Mouse (Mus musculus) cerebral cortex, adult 2 months (tissue): Measurements from ENCODE around the gene Pfkp.

Experiments
- WGBS: fragments of 180-500 bp; shearing (Covaris S2); methylation state at CpG from one replicate; pipeline ENCODE4 v1.1.7; 2018; 5-methylcytosine and 5-hydroxymethylcytosine counted together

Gene Pfkp

DNA sequence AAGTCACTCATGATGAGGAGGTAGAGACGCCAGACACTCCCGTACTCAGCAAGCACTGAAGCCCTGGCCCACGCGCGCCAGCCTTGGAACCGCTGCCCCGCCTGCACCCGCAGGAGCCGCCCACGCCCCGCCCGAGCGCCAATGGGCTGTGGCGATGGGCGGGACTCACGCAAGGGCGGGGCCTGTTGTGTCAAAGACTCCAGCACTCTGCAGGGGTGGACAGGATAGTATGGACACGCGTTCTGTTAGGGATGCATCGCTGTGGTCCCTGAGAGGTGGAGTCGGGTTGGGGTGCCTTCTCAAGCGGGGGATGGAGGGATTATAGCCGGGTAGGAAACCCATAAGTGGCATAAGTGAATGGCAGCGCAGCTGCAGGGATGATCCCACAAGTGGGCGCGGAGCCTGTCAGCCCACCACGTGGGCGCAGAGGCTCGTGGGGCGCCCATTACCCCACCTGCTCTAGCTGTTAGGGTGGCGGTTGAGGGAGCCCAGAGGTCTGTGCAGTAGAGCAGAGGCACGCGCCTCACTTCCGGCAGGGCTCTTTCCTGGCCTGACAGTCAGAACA, at the start of gene Pfkp:
Gene Pfkp (minus strand): TSS at position 109 of the 565 bp plus-strand sequence.
- WGBS = 1% methylated on average over 34 of the region's 34 CpGs

DNA sequence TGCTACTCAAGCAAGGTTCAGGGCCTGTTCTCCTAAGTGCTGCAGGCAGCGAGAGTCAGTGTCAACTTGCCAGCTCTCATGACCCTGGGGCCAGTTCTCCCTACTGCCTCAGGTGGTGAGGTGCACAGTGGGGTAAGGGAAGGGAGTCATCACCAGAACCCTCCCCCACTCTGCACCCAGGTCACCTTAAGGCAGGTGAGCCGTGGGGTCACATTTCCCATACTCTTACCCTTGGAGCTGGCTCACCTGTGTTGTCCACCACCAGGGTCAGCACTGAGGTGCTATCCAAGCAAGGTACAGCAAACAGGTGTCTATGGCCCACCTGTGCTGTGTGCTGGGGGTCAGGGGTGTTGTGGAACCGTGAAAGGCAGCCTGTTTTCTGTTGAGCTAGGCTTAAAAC, 42.0 kb upstream of the Pfkp start:
- WGBS = 88% methylated on average over 3 of the region's 3 CpGs

DNA sequence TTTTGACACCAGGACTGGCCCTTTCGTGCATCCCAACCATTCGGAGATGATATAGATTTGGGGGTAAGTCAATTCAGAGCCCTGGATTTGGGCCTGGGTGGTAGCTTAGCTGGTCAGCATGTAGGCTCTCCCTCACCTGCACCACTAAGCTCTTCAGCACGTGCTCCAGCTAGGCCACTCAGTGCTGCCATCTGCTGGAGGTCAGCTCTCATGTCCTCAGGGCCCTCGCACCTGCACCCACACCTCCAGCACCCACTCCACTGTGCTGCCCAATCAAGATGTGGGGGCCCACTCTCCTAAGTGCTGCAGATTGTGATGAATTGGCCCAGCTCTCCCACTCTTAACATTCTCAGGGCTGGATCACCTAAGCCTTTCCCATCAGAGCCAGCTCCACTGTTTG, 41.4 kb upstream of the Pfkp start:
- WGBS = 66% methylated on average over 4 of the region's 4 CpGs

DNA sequence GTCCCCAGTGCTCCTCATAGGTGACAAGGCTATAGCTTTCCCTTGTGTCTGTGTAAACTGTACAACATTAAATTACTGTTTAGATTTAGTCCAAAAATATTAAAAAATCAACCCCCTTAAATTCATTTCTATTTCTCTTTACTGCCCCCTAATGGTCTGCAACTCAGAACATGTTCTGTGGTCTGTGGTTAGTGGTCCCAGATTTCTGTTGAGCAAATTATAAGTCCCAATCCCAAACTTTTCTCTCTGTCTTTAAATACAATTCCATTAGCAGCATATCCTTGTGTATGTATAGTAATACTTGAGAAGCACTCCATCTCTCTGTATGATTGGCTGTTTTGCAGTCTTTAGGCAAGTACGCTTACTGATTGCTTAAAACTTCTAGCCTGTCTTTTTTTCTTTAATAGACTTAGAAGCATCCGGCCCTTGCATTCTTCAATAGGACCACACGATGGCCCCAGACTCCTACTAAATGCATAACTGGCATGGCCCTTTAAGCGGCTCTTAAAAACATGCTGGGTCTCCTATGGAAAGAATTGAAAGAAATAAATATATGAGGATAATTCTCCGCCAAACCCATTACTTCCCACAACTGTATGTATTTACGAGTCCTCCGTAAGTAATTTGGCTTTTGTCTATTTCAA, 40.3 kb upstream of the Pfkp start:
- WGBS = 30% methylated on average over 7 of the region's 7 CpGs

DNA sequence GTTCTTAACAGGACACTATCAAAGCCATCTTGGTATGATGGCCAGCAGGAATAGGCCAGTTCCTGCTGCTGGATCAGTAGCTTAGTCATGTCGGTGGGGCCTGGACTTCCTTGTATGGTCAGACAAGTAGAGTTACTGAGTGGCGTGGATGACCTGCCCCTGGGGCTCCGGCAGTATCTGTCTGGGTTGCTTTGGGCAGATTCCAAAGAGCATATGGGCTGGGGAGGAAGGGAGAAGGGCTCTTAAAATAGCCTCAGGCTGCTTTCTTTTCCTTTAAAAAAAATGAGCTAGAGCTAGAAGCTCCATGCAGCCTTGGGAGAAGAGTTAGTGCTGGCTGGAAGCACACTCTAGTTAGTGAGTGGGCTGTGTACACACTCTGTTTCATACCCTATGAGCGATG, 18.3 kb upstream of the Pfkp start:
- 37% methylated on average over 4 of the region's 4 CpGs for WGBS

DNA sequence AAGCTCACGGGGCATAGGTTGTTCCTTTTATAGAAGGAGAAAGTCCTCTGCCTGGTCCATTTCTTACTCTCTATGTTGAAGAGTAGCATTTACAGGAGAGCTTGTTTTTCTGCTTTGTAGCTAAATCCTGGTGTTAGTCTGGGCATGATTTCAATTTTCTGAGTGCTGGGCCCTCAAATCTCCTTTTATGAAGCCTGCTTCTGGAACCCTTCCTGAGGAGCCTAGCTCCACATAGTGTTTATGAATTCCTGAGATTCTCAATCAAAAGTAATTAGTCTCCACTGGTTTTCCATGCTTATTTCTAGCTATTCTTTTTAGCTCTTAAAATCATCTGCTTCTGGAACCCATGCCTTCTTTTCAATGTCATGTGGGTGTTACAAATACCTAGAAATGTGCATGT, 16.9 kb upstream of the Pfkp start:
- 20% methylated on average over 1 of the region's 1 CpGs for WGBS

DNA sequence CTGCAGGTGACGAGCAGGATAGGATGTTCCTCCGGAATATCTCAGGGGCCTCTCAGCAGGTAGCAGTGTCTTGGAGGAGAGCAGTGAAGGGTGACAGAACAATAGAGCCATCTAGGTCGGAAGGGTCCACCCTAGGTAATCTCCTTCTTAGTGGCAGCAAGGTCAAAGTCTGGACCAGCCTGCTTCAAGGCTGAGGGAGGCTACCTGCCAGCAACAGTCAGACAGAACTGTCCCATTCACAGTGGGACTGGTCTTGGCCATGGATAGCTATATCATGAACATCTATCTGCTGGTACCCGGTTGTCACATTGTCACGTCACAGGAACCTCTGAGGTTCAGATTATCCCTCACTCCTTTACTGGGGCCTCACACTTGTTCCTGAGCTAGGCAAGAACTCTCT, 15.6 kb upstream of the Pfkp start:
- 84% methylated on average over 5 of the region's 5 CpGs for WGBS

DNA sequence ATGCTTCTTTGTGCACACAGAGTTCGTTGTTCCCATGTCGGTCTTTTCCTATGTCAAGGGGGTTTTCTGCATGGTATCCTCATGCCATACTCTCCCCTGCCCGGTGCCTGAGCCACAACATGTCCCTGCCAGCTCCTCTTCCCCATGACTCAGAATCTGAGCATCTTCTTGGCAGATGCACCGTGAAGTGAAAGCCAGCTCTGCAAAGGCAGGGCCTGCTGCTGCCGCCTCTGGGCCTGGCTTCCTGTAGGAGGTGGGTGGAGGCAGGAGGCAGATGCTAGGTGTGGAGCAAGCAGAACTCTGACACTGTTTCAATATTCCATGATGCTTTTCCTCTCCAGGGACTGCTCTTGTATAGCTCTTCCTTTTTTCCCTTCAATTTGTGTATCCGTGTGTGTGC, 10.7 kb upstream of the Pfkp start:
- WGBS = 37% methylated on average over 6 of the region's 6 CpGs

DNA sequence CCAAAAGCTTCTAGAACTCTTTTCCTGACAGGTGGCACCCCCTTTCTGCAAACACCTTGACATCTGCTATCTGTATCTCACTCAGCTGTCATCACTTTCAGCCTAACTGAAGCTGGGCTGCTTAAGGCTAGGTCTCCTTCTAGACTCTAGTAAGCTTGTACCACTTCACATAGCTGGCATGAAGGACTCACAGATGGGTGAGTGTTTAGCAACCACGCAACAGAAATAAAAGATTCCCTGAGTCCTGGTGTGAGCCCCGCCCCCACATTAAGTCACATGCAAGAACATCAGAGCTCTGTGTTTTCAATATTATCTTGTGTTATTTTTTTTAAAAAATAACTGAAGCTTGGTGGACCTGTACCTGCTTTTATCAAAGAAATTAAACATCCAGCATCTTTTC, 8.7 kb upstream of the Pfkp start:
- WGBS = 56% methylated on average over 2 of the region's 2 CpGs

DNA sequence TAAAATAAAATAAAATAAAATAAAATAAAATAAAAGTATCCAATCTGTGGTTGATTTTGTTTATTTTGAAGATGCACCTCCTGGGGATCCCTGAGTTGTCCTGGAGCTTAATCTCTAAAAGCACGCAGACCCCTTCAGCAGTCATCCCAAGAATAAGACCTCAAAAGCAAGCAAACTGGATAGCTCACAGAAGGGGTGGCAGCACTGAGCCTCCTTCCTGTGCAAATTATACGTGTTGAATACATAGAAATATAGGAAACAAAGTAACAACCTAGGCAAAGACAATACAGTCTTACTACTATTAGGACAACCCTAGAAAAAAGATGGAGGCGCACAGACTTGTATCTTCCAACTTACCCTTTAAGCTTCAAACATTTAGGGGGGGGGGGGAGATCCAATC, 965 bp upstream of the Pfkp start:
- WGBS = 58% methylated on average over 3 of the region's 3 CpGs

DNA sequence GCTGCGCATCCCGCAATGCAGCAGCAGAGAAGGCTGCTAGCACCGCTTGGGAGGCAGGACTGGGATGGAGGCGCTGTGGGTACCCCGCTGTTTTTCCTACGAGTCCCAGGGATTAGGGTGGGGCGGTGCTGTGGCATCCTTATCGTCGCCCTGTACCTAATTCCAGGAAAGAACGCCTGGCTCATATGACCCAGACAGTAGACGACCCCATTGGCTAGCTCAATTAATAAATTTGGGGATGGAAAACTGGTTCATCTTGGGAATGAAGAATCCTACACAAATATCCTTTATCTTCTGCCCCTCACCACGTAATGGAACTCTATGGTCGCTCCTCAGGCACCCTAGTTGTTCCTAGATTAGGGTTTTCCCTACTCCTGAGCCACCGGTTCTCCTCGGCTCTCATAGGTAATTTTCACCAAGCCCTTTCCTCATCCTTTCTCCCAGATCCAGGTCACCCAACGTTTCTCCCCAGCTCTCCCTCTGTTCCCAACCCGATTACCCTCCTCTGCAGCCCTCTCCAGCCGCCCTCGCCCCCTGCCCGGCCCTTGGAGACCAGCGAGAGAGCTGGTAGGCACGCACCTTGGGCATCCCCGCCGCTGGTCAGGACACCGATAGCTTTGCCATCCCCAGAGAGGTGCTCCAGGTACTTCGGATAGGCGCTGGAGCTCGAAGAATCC, 447 bp downstream of the Pfkp start:
- WGBS = under 1% methylated on average over 28 of the region's 28 CpGs

DNA sequence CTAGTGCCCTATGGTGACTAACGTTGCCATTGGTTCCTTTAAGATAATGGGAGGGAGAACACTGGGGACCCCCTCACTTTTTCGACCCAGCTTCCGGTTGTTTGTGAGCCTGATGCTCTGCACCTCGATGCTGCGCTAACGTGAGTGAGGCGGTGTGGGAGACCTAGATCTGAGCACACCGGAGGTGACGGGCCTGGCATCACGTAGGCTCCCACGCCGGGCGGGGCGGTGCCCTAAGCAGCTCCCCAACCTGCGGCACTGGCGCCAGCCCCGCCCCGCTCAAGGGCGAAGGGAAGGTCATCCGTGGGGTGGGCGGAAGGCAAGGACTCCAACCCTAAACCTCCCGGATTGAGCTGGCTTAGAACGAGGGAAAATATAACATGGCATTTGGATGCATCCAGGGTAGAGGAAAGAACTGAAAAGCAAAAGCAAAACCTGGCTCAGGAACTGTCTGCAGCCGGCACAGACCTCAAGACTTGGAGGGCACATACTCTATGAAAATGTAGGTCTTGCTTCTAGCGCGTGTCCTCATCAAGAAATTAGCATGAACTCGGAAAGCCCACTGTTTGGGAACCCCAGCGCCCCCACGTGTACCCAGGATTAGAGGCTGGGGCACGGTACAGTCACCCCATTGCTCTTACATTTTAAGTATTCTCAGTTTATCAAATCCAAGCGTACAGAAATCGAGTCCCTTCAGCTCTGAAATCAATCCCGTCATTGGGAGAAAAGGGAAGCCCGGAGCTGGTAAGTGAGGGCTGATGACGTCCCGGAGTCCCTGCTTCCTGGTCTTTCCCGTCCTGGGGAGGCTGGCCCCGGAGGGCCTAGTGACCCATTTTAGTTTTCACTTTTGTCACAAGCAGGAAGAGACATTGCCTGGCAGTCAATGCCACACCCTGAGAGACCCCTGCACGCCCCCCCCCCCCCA, 1.2 kb downstream of the Pfkp start:
- WGBS = 2% methylated on average over 39 of the region's 39 CpGs

DNA sequence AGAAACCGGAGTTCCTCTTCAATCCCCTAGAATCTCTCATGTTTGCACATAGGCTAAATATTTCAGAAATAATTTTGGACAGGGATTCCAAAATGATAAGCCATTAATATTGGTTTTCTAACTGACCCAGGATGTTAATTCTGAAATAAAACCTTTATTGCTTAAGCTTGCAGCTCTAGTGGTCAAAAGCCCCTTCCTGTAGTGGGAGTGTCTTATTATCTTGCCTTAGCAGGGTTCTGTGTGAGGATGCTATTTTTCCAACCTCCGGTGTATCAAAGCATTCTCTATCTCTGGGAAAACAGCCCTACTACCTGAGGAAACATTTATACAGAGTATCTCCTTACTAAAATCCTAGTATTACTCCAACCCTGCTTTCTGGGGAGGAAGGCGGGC, 1.9 kb downstream of the Pfkp start:
- WGBS = 27% methylated on average over 3 of the region's 3 CpGs

DNA sequence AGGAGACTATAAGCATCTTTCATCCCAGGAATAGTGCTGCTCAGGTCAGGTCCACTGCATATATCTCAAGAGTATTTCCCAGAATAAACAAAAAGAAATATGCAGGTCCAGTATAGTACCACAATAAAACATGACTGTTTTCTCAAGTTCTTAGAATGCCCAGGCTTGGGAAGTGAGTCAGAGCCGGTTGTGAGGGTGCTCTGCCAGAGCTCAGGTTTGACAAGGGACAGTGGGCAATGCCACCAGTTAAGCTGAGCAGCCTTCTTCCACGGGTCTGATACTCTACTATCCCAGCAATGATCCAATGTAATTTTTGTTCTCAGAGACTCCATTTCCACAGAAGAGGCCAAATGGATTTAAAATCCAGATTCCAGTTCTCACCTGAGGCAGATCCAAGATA, 2.3 kb downstream of the Pfkp start:
- 40% methylated on average over 2 of the region's 2 CpGs for WGBS

DNA sequence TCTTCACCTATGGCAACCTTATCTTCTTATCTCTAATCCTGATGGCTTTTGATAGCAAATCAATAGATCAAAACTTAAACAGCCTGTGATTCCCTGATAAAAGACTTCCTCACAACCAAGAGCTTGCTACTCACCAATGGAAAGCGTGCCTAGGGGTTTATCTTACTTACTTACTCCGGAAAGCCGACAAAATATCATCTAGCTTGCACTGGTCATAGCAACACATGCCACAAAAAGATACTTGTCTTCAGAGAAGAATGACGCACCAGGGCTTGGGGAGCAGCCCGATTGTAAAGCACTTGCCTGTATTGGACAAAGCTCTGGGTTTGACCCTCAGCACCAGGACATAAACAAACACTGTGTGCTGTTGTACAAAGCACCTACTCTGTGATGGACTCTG, 4.6 kb downstream of the Pfkp start:
- WGBS = 69% methylated on average over 5 of the region's 5 CpGs

DNA sequence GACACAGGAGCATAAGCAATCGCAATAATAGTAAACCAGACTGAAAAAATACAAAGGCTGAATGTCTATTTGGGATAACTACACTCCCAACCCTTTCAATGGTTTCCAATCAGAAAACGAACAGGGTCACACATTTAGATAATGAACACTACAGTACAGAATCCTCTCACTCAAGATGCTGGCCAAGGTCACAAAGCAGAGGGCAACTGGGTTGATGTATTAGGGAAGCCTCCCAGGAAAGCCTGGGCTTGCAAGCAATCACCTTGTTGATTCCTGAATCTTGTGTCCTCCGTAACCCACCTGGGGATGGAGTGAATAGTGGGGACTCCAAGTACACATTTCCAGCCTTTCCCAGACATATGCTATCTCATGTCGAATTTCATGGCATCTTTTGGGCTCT, 5.6 kb downstream of the Pfkp start:
- WGBS = 92% methylated on average over 4 of the region's 4 CpGs

DNA sequence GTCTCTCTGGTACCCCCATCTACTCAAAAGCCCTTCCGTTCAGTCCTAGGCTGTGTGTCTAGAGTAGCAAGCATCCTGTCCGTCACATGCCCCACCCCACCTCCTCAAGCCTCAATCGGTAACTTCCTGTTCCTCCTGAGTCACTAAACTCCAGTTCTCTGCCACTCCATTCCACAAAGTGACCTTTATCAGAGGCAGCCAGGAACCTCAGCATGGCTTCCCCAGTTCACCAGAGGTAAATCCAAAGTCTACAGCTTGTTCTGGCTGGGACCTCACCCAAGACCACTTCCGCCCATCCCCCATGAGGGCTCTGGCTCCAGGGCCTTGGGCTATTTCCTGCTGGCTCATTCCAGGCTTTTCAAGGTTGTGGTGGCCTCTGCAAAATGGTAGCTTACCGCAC, 6.1 kb downstream of the Pfkp start:
- WGBS = 73% methylated on average over 5 of the region's 5 CpGs

DNA sequence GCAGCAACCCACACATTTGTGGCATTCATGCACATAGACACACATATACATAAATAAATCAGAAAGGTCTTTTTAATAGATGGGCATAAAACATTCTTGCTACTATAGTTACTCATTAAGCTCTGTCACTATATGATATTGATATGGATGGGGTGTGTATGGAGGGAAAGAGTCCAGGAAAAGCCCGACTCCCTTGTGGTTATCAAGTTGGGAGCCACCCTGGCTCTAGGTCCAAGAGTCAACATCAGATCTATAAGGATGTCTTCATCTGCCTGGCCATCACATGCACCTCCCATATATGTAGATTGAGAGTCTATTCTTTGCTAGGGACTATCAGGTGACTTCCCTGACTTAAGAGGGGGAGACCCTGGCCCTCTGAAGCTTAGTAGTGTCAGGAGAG, 7.1 kb downstream of the Pfkp start:
- WGBS = 88% methylated on average over 1 of the region's 1 CpGs

DNA sequence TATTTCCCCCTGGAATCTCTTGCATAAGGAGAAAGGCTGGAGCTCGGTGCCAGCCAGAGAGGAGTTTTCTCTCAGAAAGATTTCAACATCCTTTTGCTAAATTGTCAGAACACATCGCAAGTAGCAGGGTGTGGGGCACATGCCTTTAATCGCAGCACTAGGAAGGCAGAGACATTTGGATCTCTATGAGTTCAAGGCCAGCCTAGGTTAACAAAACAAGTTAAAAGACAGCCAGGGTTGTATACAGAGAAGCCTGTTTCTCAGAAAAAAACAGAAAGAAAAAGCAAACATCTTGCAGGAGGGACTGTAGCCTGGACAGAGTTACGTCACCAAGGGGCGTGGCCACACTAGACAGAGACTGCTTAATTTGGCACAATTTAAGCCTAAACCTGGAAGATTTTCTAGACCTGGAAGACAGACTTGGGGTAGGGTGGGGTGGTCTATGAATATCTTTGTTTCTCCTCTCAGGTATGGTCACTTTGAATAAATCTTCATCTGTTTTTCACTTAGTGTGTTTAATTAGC, 9.0 kb downstream of the Pfkp start:
- 53% methylated on average over 5 of the region's 5 CpGs for WGBS

DNA sequence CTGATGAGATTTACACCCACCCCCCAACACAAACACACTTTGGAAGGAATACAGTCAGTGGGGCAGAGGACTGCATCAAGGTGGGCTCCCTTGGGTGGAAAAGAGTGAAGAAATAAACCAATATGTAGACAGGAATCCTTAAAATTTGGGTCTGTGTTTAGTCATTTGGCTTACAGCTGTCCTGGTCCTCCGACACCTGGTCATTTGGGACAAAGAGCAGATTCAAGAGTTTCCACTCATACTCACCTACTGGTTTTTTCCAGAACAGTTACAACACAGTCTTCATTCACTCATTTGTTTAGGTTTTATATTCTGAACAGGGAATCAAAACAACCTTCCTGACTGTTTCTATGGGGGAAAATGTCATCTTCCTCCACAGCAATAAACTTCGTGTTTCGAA, 9.6 kb downstream of the Pfkp start:
- WGBS = 89% methylated on average over 3 of the region's 3 CpGs

DNA sequence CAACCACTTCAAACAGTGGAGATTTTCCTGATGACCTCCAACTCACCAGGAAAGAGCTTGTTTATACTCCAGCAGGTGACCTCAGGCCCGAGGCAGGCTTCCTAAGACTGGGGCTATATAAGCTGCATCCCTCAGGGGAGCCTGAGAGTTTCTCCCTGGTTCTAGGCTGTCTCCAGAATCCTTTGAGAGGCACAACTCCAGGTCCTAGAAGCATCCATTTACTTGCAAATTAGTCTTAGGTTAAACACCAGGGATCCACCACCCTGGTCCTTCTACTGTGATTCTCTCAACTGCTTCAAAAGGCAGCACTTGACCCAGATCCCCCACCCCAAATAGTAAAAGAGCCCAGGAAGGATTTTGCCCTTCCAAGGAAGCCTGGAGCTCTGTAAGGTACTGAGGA, 10.2 kb downstream of the Pfkp start:
- 78% methylated on average over 1 of the region's 1 CpGs for WGBS

DNA sequence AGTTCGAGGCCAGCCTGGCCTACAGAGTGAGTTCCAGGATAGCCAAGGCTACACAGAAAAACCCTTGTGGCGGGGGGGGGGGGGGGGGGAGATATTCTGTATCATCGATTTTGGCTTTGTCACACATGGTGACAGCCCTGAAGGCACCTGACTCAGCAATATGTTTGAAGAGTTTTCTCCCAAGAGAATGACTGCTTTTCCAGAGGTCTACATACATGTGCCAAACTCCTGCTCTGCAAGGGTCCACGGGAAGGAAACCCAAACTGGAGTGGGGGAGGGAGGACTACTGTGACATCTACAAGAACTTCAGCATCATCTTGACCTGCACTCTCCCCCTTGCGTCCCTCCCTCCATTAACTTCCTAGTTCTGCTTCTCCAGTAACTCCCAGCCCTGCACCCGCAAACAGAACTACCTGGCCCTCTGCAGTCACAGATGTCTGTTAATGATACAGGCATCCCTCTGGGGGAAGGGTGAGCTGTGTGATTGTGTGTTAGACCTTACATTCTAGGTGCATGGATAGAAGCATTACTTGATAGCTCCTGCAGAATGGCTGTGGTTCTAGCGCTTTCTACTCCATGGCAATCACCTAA, 10.9 kb downstream of the Pfkp start:
- WGBS = 79% methylated on average over 7 of the region's 7 CpGs
